Mouse (Mus musculus) embryonic fibroblast, embryonic 13.5 days (primary cell): Measurements from ENCODE around the gene Yju2. TPM values are rescaled to one million over a fixed set of nuclear protein-coding genes. Genes with fewer than 3 reads are reported as not detected.
"Not testable (repeated sequence)": the region's sequence is repeated elsewhere in the genome, so short reads cannot be mapped to it uniquely, and the experiment has no call there.

Source experiments
- H3K27ac ChIP-seq: 2 replicates; pipeline ENCODE4 v1.5.1; 2012; ENCODE audit warnings: low read length, control low read depth, inconsistent platforms; ENCODE audit not compliant: insufficient read depth
- H3K4me1 ChIP-seq: 2 replicates; pipeline ENCODE4 v1.6.1; 2011; ENCODE audit warnings: low read length; ENCODE audit not compliant: control insufficient read depth, insufficient read depth
- H3K4me3 ChIP-seq: 2 replicates; pipeline ENCODE4 v1.5.1; 2011; ENCODE audit warnings: mild to moderate bottlenecking, control low read depth, low read length; ENCODE audit not compliant: insufficient read depth
- CTCF ChIP-seq: IDR thresholded peaks from 2 replicates; pipeline ENCODE4 v1.5.1; 2011; ENCODE audit warnings: mild to moderate bottlenecking, control low read depth, low read length, moderate library complexity, borderline replicate concordance; ENCODE audit not compliant: insufficient read depth
- POLR2A ChIP-seq: IDR thresholded peaks from 2 replicates; pipeline ENCODE4 v1.6.1; 2011; ENCODE audit warnings: low read depth, mild to moderate bottlenecking, control low read depth, low read length, moderate library complexity
- polyA plus RNA-seq: library from polyadenylated mRNA; stranded (reverse); fragments of >200 nt; gene quantifications from 2 replicates; pipeline ENCODE4 v1.2.4, GENCODE M21; 2011; ENCODE audit warnings: low read depth; ENCODE audit not compliant: missing spikeins, insufficient read length

Gene Yju2
- polyA plus RNA-seq, result 8.0 and 8.9 TPM in 2 replicates

DNA sequence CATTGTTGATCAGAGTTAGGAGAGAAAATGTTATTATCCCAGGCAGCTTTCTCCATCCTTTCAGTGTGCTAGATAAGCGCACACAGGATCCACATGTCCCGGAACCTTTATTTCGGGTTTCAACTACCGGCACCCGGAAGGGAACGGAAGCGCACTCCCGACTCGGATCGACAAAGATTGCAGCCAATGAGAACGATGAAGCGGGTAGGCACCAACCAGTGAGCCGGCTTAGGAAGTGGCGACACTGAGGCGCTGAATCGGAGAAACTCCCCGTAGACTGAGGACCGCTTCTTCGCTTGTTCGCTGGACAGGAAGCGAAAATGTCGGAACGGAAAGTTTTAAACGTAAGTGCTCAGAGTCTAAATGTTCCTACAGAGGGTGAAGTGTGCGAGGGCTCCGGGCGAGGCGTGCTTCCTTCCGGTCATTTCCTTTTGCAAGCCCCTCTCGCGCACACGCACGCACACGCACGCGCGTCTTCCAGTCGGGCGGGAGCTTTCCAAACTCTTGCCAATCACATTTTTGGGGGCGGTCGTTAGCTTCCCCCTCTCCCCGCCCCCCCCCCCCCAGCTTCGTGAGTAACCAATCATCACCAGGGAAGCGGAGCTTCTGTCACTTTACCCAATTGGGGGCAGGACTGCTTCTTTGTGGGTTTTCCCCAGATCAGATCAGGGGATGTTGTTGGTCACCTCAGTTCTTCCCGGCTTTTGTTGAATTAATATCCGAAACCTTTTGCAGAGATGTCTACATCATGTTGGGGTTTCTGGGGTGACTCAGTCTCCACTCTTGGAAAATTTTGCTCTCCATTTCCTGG lies at the start of gene Yju2:
Gene Yju2 (plus strand): TSS at position 182 of the 811 bp plus-strand sequence.
- Histone ChIP-seq H3K4me3 (peak within 1 kb of the TSS; percentile 58), H3K27ac (peak within 1 kb of the TSS; percentile 92), H3K4me1 (peaks cover 5% of the 10 kb centered on the region; the same call in 1 of the 2 replicates)
- TF ChIP-seq CTCF (no peak), POLR2A (peak; percentile 63)

DNA sequence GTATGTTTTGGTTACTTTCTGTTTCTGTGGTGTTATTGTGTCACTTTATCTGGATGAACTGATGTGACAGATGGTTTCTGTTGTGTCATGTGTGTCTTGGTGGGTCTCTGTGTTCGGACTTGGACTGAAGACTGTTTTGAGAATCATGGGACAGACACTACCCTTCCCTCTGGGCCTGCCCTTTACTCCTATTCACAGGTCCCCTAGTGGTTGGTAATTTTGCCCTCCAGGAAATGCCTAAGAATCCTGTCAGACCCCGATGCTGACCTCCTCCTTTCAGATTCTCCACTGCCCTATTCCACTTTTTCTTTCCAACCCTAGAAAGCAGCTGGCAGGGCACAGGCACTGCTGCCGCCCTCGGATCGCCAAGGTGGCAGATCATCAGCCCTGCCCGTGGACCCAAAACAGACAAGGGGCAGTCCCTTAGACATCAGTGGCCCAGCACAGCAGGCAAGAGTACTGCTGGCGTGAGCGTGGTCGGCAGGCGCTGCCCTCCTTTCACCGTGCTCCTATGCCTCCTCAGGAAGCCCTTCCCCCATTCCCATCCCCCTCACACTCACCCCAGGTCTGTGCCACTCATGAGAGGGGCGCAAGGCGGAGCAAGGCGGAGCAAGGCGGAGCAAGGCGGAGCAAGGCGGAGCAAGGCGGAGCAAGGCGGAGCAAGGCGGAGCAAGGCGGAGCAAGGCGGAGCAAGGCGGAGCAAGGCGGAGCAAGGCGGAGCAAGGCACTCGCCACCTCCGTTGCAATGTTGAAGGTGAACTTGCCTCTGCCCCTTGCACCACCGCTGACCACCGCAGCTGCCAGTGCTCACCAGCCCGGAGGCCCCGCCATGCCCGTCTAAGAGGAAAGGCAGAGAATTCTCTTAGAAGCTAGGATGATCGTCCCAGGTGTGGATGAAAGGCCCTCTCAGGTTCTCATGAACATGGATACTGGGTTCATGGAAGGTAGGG lies 27.1 kb upstream of the Yju2 start:
- Histone ChIP-seq H3K27ac (peak overlapping the region; percentile 6; the same call in 1 of the 2 replicates), H3K4me3 (peak overlapping the region; percentile 43), H3K4me1 (no peaks in the 10 kb centered on the region)
- TF ChIP-seq CTCF (no peak), POLR2A (peak; percentile 91)

DNA sequence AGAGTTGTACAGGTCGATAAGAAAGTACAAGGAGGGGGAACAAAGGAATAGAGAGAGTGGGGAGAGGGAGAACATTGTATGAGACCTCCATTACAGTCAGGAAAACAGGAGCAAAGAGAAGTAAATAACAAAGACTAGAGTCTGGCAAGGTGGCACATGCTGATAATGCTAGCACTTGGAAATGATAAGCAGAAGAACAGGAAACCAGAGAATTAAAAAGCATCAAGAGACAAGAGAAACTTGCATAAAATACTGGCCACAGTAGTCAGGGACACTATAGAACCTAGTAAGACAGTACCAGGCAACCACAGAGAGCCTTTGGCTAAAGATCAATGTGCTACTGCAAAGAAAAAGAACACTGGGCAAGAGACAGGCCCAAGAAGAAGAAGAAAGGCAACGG lies 26.3 kb upstream of the Yju2 start:
- TF ChIP-seq POLR2A (no peak), CTCF (no peak)
- Histone ChIP-seq H3K4me3 (no peak overlapping the region), H3K27ac (no peak overlapping the region), H3K4me1 (no peaks in the 10 kb centered on the region)

DNA sequence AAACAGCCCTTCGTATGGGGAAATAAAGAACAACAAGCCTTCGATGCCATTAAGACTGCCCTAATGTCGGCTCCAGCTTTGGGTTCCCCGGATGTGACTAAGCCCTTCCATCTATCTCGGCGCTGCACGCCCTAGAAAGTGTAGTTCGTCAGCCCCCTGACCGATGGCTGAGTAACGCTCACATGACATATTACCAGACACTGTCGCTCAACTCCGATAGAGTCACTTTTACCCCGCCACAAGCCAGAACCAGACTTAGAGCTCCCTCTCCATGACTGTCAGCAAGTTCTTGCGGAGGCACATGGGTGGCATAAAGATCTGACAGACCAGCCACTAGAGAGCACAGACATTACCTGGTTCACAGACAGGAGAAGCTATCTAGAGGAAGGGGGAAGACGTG lies 25.7 kb upstream of the Yju2 start:
- no peak overlapping the region for H3K4me3 ChIP-seq
- no peak overlapping the region for H3K27ac ChIP-seq
- TF ChIP-seq CTCF, result no peak
- TF ChIP-seq POLR2A, result no peak
- no peaks in the 10 kb centered on the region for H3K4me1 ChIP-seq

DNA sequence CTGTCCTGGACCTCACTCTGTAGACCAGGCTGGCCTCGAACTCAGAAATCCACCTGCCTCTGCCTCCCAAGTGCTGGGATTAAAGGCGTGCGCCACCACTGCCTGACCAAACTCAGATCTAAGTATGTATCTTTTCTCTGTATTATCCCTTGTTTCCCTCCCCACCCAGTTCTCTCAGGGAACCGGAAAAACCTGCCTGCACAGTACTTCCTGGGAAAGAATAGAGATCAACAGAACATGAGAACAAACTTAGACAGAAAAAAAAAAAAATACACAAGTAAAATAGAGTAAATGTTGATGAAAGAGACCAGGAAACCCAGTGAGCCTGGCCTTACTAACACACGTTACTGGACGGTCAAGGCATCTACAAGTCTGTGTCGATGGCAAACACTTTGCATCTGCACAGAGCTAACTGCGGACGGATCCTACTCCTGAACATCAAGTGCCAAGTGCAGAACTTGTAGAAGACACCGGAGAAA lies 14.5 kb upstream of the Yju2 start:
- not testable (repeated sequence) for H3K4me1 ChIP-seq
- Histone ChIP-seq H3K4me3 (peak overlapping the region; percentile 47), H3K27ac (peak overlapping the region; percentile 23)

DNA sequence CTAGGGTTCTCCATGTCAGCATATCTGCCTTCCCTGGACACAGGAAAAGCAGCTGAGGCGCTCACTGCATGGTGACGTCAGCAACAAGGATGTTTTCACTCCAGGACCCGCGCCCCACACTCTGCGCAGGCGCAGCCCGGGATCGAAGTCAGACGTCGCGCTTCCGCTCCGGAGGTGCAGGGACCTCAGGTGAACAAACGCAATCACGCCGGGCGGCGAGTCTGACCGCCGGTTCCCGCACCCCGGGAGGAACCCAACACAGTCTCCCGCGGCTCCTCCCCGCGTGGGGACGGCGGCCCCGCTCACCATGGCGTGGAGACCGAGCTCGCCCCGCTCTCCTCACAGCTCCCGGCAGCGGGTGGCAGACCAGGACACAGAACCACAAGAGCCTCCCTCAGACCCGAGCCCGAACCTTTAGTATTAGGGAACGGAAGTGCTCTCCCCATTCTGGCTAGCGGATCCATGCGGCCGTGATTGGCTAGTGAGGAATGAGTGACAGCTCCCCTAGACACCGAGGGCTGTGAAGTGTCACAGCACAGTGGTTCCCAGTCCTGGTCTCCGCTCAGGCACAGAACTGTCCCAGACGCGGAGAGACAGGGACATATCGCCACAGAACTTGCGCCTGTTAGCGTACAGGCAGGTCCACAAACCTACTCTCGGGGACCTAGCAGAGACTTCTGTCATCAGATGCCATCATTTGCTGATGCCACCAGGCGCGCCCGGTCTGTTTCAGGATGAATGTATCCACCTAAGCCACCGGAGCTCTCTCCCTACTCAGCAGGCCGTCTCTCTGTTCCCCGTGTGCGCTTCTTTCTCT lies 13.8 kb upstream of the Yju2 start:
- H3K4me1 ChIP-seq, result not testable (repeated sequence)
- peak; percentile 84 for TF ChIP-seq POLR2A
- Histone ChIP-seq H3K4me3 (peak overlapping the region; percentile 47), H3K27ac (peak overlapping the region; percentile 54)

DNA sequence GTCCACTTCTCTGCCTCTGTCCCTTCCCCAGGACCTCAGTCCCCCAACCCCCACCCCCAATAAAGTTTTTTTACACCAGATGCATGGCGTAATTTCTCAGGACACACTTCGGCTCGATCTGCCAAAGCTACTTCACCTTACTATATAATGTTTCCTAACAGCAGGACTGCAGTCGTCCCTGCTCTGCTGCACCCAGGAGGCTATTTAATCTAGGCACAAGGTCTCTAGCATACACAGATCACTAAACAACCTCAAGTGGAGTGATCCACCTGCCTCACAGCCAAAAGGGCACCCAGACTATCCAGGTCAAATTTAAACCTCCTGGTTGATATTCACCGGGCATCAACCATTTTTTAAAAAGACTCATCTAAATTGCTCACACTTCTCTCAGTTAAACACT lies 13.2 kb upstream of the Yju2 start:
- Histone ChIP-seq H3K4me1 (no peaks in the 10 kb centered on the region), H3K4me3 (peak overlapping the region; percentile 43), H3K27ac (no peak overlapping the region)
- no peak for TF ChIP-seq POLR2A
- TF ChIP-seq CTCF, result no peak

DNA sequence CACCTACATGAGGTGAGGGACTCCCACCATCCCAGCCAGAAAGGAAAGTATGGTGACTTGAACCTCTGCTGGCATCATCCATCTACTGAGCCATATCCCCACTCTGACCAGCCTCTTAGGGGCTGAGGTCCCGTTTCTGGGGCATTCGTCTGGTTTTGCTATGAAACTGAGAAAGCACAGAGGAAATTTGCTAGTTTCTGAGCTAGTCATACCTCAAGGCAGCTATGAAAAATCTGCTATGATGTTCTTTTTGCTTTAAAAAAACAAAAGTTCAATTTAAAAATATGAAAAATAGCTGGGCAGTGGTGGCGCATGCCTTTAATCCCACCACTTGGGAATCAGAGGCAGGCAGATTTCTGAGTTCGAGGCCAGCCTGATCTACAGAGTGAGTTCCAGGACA lies 10.3 kb upstream of the Yju2 start:
- Histone ChIP-seq H3K27ac (no peak overlapping the region), H3K4me1 (no peaks in the 10 kb centered on the region), H3K4me3 (no peak overlapping the region)
- TF ChIP-seq POLR2A, result no peak
- no peak for TF ChIP-seq CTCF

DNA sequence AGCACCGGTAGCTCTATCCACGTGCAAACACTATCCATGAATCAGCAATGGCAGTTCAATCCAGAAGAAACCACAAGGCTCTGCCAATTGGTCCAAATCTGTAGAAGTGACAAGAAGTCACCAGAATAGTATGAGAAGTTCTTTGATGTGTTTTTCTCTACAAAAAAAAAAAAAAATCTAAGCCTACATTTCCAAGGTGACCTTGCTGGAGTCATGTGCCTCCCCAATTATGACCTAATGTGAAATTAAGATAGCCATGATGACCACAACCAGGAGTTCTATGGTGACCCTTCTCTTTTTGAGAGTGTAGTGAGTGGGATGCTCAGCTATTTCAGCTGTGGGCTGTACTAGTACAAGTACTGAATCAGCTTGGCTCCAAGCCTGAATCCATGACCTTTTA lies 9.5 kb upstream of the Yju2 start, which contains the start of gene Zfp119b:
Gene Zfp119b (minus strand): TSS at position 101 of the 400 bp plus-strand sequence.
- Histone ChIP-seq H3K4me1 (no peaks in the 10 kb centered on the region), H3K4me3 (no peak within 1 kb of the TSS), H3K27ac (no peak within 1 kb of the TSS)
- TF ChIP-seq CTCF (no peak), POLR2A (no peak)
